Mouse (Mus musculus) ES-Bruce4 (cell line): Measurements from ENCODE around the gene Tnfrsf21. TPM values are rescaled to one million over a fixed set of nuclear protein-coding genes. Genes with fewer than 3 reads are reported as not detected.

Experiments
- H3K27ac ChIP-seq: 2 replicates; pipeline ENCODE4 v1.5.1; 2012; ENCODE audit warnings: low read length, inconsistent platforms; ENCODE audit not compliant: insufficient read depth
- H3K27me3 ChIP-seq: 2 replicates; pipeline ENCODE4 v1.6.1; 2012; ENCODE audit warnings: mild to moderate bottlenecking, low read length, inconsistent platforms; ENCODE audit not compliant: control insufficient read depth, poor library complexity, insufficient read depth, severe bottlenecking
- H3K36me3 ChIP-seq: 2 replicates; pipeline ENCODE4 v1.6.1; 2012; ENCODE audit warnings: inconsistent platforms, mild to moderate bottlenecking, low read length, moderate library complexity; ENCODE audit not compliant: control insufficient read depth, poor library complexity, insufficient read depth, severe bottlenecking
- H3K4me1 ChIP-seq: one replicate; pipeline ENCODE4 v1.8.1; 2011; ENCODE audit warnings: low read length; ENCODE audit not compliant: control insufficient read depth, insufficient read depth
- H3K4me3 ChIP-seq: 2 replicates; pipeline ENCODE4 v1.5.1; 2011; ENCODE audit warnings: low read depth, mild to moderate bottlenecking, low read length
- H3K9ac ChIP-seq: 2 replicates; pipeline ENCODE4 v1.6.1; 2012; ENCODE audit warnings: low read depth, mild to moderate bottlenecking, inconsistent platforms; ENCODE audit not compliant: poor library complexity, severe bottlenecking
- H3K9me3 ChIP-seq: replicated peaks from 2 replicates; pipeline ENCODE4 v1.6.1; 2012; ENCODE audit warnings: mild to moderate bottlenecking, low read length, inconsistent platforms; ENCODE audit not compliant: control insufficient read depth, poor library complexity, insufficient read depth, severe bottlenecking
- CTCF ChIP-seq: IDR thresholded peaks from one replicate; pipeline ENCODE4 v1.8.1; 2011; ENCODE audit warnings: low read depth, low read length
- EP300 ChIP-seq: IDR thresholded peaks from 2 replicates; pipeline ENCODE4 v1.6.1; 2011; ENCODE audit warnings: low read depth, low read length; ENCODE audit not compliant: insufficient read depth
- POLR2A ChIP-seq: IDR thresholded peaks from one replicate; pipeline ENCODE4 v1.8.1; 2011; ENCODE audit warnings: low read length; ENCODE audit not compliant: insufficient read depth
- polyA plus RNA-seq: library from polyadenylated mRNA; stranded (reverse); fragments of >200 nt; gene quantifications from 2 replicates; pipeline ENCODE4 v1.2.4, GENCODE M21; 2011; ENCODE audit warnings: low read depth; ENCODE audit not compliant: missing spikeins, insufficient read depth, insufficient read length

Tnfrsf21 gene
- polyA plus RNA-seq, 1 experiment: 13.1 TPM

DNA sequence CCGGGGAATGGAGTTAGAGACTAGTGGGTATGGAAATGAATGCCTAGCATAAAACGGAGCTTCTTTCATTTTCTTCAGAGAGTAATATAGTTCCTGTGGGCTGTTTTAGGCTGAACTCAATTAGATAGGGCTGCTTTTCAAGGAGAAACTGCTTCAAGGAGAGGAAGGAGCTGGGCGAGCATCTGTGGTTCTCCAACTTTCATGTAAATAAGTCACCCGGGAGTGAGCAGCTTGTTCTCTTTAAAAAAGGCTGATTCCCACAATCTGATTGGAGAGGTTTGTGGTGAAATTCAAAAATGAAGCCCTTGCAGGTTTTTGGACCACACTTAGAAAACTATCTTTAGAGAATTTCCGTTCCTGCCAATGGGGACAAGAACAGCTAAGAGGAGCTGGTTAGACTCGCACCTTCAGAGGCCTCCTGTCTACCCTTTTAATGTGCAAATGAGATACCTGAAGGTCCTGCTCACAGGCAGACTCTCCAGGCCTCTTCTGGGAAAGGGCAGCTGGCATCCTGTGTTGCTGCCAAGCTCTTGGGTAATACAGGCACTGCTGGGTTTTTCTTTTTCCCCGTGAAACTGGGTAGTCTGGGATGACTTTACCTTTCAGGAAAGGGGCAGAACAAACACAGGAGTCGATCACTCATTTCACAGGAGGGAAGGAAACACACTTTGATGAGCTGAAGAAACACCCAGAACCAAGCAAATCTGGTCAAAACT is 76.1 kb downstream of the Tnfrsf21 start:
- no peaks in the 10 kb centered on the region for H3K9me3 ChIP-seq
- no peak overlapping the region for H3K27ac ChIP-seq
- no peaks in the 10 kb centered on the region for H3K27me3 ChIP-seq
- H3K4me1 ChIP-seq: peaks cover 3% of the 10 kb centered on the region
- H3K4me3 ChIP-seq: no peak overlapping the region
- no peaks in the 10 kb centered on the region for H3K36me3 ChIP-seq
- no peak overlapping the region for H3K9ac ChIP-seq
- TF ChIP-seq CTCF (no peak), EP300 (no peak), POLR2A (no peak)

DNA sequence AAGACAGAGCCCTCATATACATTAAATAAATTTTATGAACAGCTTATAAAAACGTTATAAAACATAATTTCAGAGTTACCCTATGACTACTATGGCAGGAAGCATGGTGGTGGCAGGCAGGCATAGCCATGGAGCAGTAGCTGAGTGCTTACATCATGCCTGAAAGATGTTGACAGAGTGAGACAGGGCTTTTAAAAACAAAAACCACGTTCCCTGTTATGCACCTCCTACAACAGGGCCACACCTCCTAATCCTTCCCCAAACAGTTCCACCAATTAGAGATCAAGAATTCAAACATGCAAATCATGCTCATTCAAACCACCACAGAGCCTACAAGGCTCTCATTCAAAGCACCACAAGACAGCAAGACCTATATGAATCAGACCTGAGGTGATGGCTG is 77.9 kb downstream of the Tnfrsf21 start:
- TF ChIP-seq POLR2A (no peak), EP300 (no peak), CTCF (no peak)
- Histone ChIP-seq H3K4me1 (peaks cover 3% of the 10 kb centered on the region), H3K36me3 (no peaks in the 10 kb centered on the region), H3K9me3 (no peaks in the 10 kb centered on the region), H3K4me3 (no peak overlapping the region), H3K27me3 (no peaks in the 10 kb centered on the region), H3K9ac (no peak overlapping the region), H3K27ac (no peak overlapping the region)

DNA sequence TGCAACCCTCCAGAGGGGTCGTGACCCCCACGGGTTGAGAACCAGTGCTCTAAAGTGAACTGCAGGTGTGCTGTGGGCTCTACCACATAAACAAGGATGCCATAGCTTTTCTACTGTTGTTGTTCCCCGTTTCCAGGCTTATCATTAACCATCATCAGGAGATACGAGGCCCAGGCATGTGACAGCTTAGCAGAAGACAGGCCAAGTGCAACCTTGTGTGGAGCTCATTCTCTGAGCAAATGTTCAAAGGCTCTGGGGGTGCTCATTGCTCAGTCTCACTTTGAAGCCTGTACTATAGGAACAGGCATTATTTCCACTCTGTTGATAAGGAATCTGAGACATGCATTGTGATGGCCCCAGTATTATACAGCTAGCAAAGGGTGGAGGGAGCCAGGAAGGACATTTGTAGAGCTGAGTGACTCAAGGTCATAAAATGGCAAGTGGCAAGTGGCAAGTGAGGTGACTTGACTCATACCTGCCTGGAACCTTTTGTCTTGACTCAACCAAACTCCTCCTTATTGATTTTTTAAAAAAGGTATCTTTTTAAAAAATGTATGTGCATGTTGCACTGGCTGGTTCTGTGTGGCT is 80.8 kb downstream of the Tnfrsf21 start:
- no peaks in the 10 kb centered on the region for H3K27me3 ChIP-seq
- H3K4me3 ChIP-seq: no peak overlapping the region
- TF ChIP-seq POLR2A: no peak
- no peak for TF ChIP-seq EP300
- TF ChIP-seq CTCF: no peak
- no peak overlapping the region for H3K27ac ChIP-seq
- H3K4me1 ChIP-seq: peaks cover 3% of the 10 kb centered on the region
- no peak overlapping the region for H3K9ac ChIP-seq
- H3K9me3 ChIP-seq: no peaks in the 10 kb centered on the region; the same call in 1 of the 2 replicates
- H3K36me3 ChIP-seq: no peaks in the 10 kb centered on the region

DNA sequence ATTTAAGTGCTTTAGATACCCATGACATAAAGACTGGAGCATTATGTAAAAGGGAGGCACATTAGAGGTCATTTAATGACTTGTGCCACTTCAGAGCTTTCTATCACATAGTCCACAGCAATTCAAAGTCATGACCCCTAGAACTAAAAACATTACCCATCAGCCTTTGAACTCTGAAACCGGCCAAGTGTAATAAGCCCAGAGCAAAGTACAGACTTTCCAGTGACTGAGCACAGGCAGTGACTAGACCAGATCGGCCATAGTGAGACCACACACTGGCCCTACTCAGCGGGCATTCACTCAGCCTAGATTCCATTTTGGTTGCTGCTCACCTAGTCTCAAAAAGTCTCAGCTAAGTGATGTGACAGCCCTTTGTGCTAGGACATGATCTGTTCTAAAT is 89.8 kb downstream of the Tnfrsf21 start:
- no peak overlapping the region for H3K4me3 ChIP-seq
- no peaks in the 10 kb centered on the region for H3K27me3 ChIP-seq
- H3K4me1 ChIP-seq: no peaks in the 10 kb centered on the region
- H3K9me3 ChIP-seq: no peaks in the 10 kb centered on the region
- no peaks in the 10 kb centered on the region for H3K36me3 ChIP-seq
- no peak overlapping the region for H3K9ac ChIP-seq
- no peak for TF ChIP-seq EP300
- no peak for TF ChIP-seq CTCF
- TF ChIP-seq POLR2A: no peak
- H3K27ac ChIP-seq: no peak overlapping the region

DNA sequence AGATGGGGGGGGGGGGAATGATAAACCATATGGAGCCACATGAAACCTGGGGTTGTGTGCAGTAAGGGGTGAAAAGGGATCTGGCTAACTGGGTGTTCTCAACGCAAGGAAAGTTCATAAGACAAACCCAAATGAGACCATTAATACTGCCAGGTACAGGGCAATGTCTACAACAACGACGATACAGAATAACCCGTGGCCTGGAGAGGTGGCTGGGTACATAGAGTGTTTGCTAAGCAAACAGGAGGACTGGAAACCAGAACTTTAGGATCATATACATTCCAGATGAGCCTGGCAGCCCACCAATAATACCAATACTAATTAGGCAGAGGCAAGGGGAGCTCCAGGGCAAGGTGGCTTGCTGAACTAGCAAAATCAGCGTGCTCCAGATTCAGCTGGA is 91.0 kb downstream of the Tnfrsf21 start:
- Histone ChIP-seq H3K9ac (no peak overlapping the region), H3K4me3 (no peak overlapping the region), H3K4me1 (no peaks in the 10 kb centered on the region), H3K27me3 (no peaks in the 10 kb centered on the region), H3K36me3 (no peaks in the 10 kb centered on the region), H3K27ac (no peak overlapping the region), H3K9me3 (no peaks in the 10 kb centered on the region)
- no peak for TF ChIP-seq CTCF
- TF ChIP-seq POLR2A: no peak
- no peak for TF ChIP-seq EP300

DNA sequence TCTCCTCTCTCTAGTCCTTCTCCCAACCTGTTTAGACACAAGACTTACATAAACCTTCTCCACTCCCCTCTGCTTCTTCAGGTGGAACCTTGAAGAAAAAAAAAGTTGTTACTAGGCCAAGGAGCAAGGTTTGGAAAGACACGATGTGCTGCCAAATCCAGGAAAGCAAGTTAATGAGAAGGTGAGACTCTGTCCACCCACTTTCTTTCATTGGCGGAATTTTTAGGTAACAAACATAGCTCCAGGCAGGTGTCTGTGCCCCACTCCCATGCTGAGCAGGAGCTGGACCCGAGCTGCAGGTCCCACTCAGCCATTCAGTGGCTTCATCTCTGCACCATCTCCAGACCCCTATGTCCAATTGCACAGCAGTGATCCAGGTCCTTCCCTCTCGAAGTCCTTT is 93.1 kb downstream of the Tnfrsf21 start:
- H3K9me3 ChIP-seq: no peaks in the 10 kb centered on the region
- no peaks in the 10 kb centered on the region for H3K4me1 ChIP-seq
- no peak overlapping the region for H3K9ac ChIP-seq
- H3K4me3 ChIP-seq: no peak overlapping the region
- TF ChIP-seq POLR2A: no peak
- no peak for TF ChIP-seq CTCF
- no peak for TF ChIP-seq EP300
- no peaks in the 10 kb centered on the region for H3K36me3 ChIP-seq
- H3K27me3 ChIP-seq: no peaks in the 10 kb centered on the region
- H3K27ac ChIP-seq: no peak overlapping the region
